ENCODE assay signal across 8 mouse cellular contexts in the genomic region with DNA sequence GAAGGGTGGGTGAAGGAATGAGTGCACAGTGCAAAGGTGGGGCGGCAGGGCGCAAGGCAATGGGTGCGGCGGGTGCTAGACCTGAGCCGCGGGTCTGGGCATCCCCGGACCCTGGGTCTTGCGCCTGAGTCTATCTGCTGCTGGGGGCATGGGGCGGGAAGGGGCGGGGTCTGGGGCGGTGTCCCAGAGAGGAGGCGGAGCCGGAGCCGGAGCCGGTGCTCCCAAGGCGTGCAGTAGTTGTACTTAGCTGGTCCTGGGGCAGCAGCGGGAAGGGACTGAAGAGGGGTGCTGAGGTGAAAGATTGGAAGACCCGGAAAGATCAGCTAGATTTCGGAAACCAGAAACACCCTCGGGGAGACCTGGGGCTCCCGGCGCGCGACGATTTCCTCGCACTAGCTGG. TPM values are rescaled to one million over a fixed set of nuclear protein-coding genes. Genes with fewer than 3 reads are reported as not detected.
DNase-seq lines count a peak whose midpoint lies in the region; ATAC-seq and TF ChIP-seq lines count a peak whose summit lies in the region.

Gene Itga7, plus strand, starts transcription at position 245 of the 400 bp plus-strand sequence.

- H3K36me3 ChIP-seq in testis, adult 2 months (ENCODE audit: control insufficient read depth, insufficient read depth, low read length), result no peaks in the 10 kb centered on the region
- H3K36me3 ChIP-seq in intestine, embryonic 15.5 days, result no peaks in the 10 kb centered on the region
- no peaks in the 10 kb centered on the region for H3K36me3 ChIP-seq in liver, embryonic 11.5 days (ENCODE audit: control insufficient read depth, insufficient read depth, low read length)
- no peaks in the 10 kb centered on the region for H3K36me3 ChIP-seq in neural tube, embryonic 15.5 days

- peak within 1 kb of the TSS; percentile 88 for H3K4me2 ChIP-seq in intestine, embryonic 15.5 days (replicated peaks)
- peak within 1 kb of the TSS; percentile 60 for H3K4me2 ChIP-seq in liver, embryonic 11.5 days
- H3K4me2 ChIP-seq in neural tube, embryonic 15.5 days, result peak within 1 kb of the TSS; percentile 87

- no peak for TF ChIP-seq POLR2A in testis, adult 2 months (IDR thresholded peaks at IDR 0.05; ENCODE audit: control insufficient read depth, low read depth, low read length)

- no peaks in the 10 kb centered on the region for H3K9me3 ChIP-seq in intestine, embryonic 15.5 days
- no peaks in the 10 kb centered on the region for H3K9me3 ChIP-seq in liver, embryonic 11.5 days (ENCODE audit: control insufficient read depth, low read length)
- no peaks in the 10 kb centered on the region for H3K9me3 ChIP-seq in neural tube, embryonic 15.5 days (replicated peaks)

- peak within 1 kb of the TSS; percentile 37 for H3K9ac ChIP-seq in intestine, embryonic 15.5 days
- H3K9ac ChIP-seq in liver, embryonic 11.5 days (ENCODE audit: low read depth, low read length), result no peak within 1 kb of the TSS
- H3K9ac ChIP-seq in neural tube, embryonic 15.5 days (replicated peaks), result peak within 1 kb of the TSS; percentile 47

- peak; percentile 87 for ATAC-seq in intestine, embryonic 15.5 days
- peak; percentile 60 for ATAC-seq in liver, embryonic 11.5 days (replicated peaks; ENCODE audit: low FRiP score)
- peak; percentile 81 for ATAC-seq in neural tube, embryonic 15.5 days (ENCODE audit: low FRiP score)

- WGBS in intestine, embryonic 15.5 days, result under 1% methylated on average over 26 of the region's 26 CpGs
- 1% methylated on average over 26 of the region's 26 CpGs for WGBS in liver, embryonic 11.5 days
- under 1% methylated on average over 26 of the region's 26 CpGs for WGBS in neural tube, embryonic 15.5 days

- DNase-seq in testis, postnatal 14 days (ENCODE audit: low spot score), result no peak
- DNase-seq in cerebellum, postnatal 25 days, result peak; percentile 75 to 86
- DNase-seq in gonadal fat pad, adult 2 months (ENCODE audit: low read depth), result no peak
- no peak for DNase-seq in liver, embryonic 11.5 days (ENCODE audit: low spot score)
- no peak for DNase-seq in right cerebral cortex, adult 18-20 months

- H3K27me3 ChIP-seq in testis, adult 2 months (ENCODE audit: control insufficient read depth, insufficient read depth, low read length), result 0 out of 2 replicates have a peak, but pooled peaks cover 2% of the 10 kb centered on the region
- H3K27me3 ChIP-seq in intestine, embryonic 15.5 days (replicated peaks), result peaks cover 50% of the 10 kb centered on the region
- peaks cover 64% of the 10 kb centered on the region for H3K27me3 ChIP-seq in liver, embryonic 11.5 days (replicated peaks; ENCODE audit: control insufficient read depth, insufficient read depth, low read length)
- peaks cover 58% of the 10 kb centered on the region for H3K27me3 ChIP-seq in neural tube, embryonic 15.5 days (replicated peaks)

- no peak within 1 kb of the TSS for H3K27ac ChIP-seq in testis, adult 2 months (ENCODE audit: control insufficient read depth, insufficient read depth, low read depth, low read length)
- H3K27ac ChIP-seq in intestine, embryonic 15.5 days, result no peak within 1 kb of the TSS
- H3K27ac ChIP-seq in liver, embryonic 11.5 days (ENCODE audit: low read depth, low read length), result no peak within 1 kb of the TSS
- H3K27ac ChIP-seq in neural tube, embryonic 15.5 days (replicated peaks), result no peak within 1 kb of the TSS

- H3K4me1 ChIP-seq in testis, adult 2 months (ENCODE audit: control insufficient read depth, insufficient read depth, low read length), result peaks cover 10% of the 10 kb centered on the region
- peaks cover 10% of the 10 kb centered on the region for H3K4me1 ChIP-seq in intestine, embryonic 15.5 days (replicated peaks)
- no peaks in the 10 kb centered on the region for H3K4me1 ChIP-seq in liver, embryonic 11.5 days (replicated peaks; ENCODE audit: control insufficient read depth, insufficient read depth, low read length)
- H3K4me1 ChIP-seq in neural tube, embryonic 15.5 days, result peaks cover 18% of the 10 kb centered on the region

- TF ChIP-seq CTCF in testis, adult 2 months (IDR thresholded peaks at IDR 0.05; ENCODE audit: control insufficient read depth, insufficient read depth, insufficient replicate concordance, low read depth, low read length), result no peak

- H3K4me3 ChIP-seq in testis, adult 2 months (ENCODE audit: control insufficient read depth, low read depth, low read length), result peak within 1 kb of the TSS; percentile 70
- peak within 1 kb of the TSS; percentile 44 for H3K4me3 ChIP-seq in intestine, embryonic 15.5 days (replicated peaks)
- peak within 1 kb of the TSS; percentile 37 for H3K4me3 ChIP-seq in liver, embryonic 11.5 days (ENCODE audit: low read depth, low read length)
- H3K4me3 ChIP-seq in neural tube, embryonic 15.5 days (replicated peaks), result peak within 1 kb of the TSS; percentile 47

RNA-seq across cellular contexts. Expression of gene Itga7, which starts in this region (rescaled TPM):
- 19.0 and 19.1 TPM in 2 replicates for polyA plus RNA-seq in testis, adult 2 months (2012; rRNA removed)
- polyA plus RNA-seq in gonadal fat pad, adult 2 months (2012; rRNA removed), result 85.0 and 170 TPM in 2 replicates
- 2.9 and 3.8 TPM in 2 replicates for polyA plus RNA-seq in intestine, embryonic 15.5 days (2015; fragmentation: Nextera tagmentation; extraction: Ambion mirVana)
- 0.14 and 0.21 TPM in 2 replicates for polyA plus RNA-seq in liver, embryonic 11.5 days (2014; fragmentation: Nextera tagmentation; extraction: Ambion mirVana)
- polyA plus RNA-seq in neural tube, embryonic 15.5 days (2015; fragmentation: Nextera tagmentation; extraction: Ambion mirVana), result 7.2 and 8.8 TPM in 2 replicates

Comparison
In these comparisons a context has a peak if more than half of its experiments do, and no peak if none do; other contexts are left out.
1. Peak in ATAC-seq, H3K4me3 ChIP-seq and H3K4me2 ChIP-seq in liver, embryonic 11.5 days; RNA of the gene not detected or under 1 TPM.
2. DNase-seq: peak in cerebellum, postnatal 25 days (2 of 2); none in testis, postnatal 14 days (single experiment), gonadal fat pad, adult 2 months (single experiment), liver, embryonic 11.5 days (single experiment) and right cerebral cortex, adult 18-20 months (single experiment).
3. Peak in every context shown above with its lines, with median percentiles within 50 percentile points of each other: H3K4me3 ChIP-seq, ATAC-seq and H3K4me2 ChIP-seq.